Mouse (Mus musculus) forebrain, embryonic 13.5 days (tissue): ENCODE measurements around the gene Dlst. TPM values are rescaled to one million over a fixed set of nuclear protein-coding genes. Genes with fewer than 3 reads are reported as not detected.

Experiments used
- ATAC-seq: fragments of 200-750 bp; cut with Nextera tagmentation; 2 replicates; pipeline ENCODE4 v1.8.0; 2017
- H3K27ac ChIP-seq: fragments of 300-500 bp; sonication (generic); 2 replicates; pipeline ENCODE4 v1.5.1; 2015; ENCODE audit warnings: inconsistent platforms, mild to moderate bottlenecking, moderate library complexity
- H3K27me3 ChIP-seq: fragments of 300-500 bp; sonication (generic); 2 replicates; pipeline ENCODE4 v1.6.1; 2015; ENCODE audit warnings: mild to moderate bottlenecking, inconsistent platforms
- H3K36me3 ChIP-seq: fragments of 300-500 bp; sonication (generic); 2 replicates; pipeline ENCODE4 v1.6.1; 2015; ENCODE audit warnings: mild to moderate bottlenecking, inconsistent platforms; ENCODE audit not compliant: poor library complexity, severe bottlenecking
- H3K4me1 ChIP-seq: fragments of 300-500 bp; sonication (generic); 2 replicates; pipeline ENCODE4 v1.6.1; 2015; ENCODE audit warnings: inconsistent platforms
- H3K4me2 ChIP-seq: fragments of 300-500 bp; sonication (generic); 2 replicates; pipeline ENCODE4 v1.6.1; 2015; ENCODE audit warnings: inconsistent platforms, mild to moderate bottlenecking, moderate library complexity
- H3K4me3 ChIP-seq: fragments of 300-500 bp; sonication (generic); 2 replicates; pipeline ENCODE4 v1.5.1; 2015; ENCODE audit warnings: mild to moderate bottlenecking, inconsistent platforms
- H3K9ac ChIP-seq: fragments of 300-500 bp; sonication (generic); 2 replicates; pipeline ENCODE4 v1.6.1; 2015; ENCODE audit warnings: mild to moderate bottlenecking, inconsistent platforms
- H3K9me3 ChIP-seq: fragments of 300-500 bp; sonication (generic); replicated peaks from 2 replicates; pipeline ENCODE4 v1.6.1; 2016; ENCODE audit warnings: inconsistent platforms
- WGBS: fragments of 180-500 bp; shearing (Covaris S2); methylation state at CpG from one replicate; pipeline ENCODE4 v1.1.7; 2015; 5-methylcytosine and 5-hydroxymethylcytosine counted together
- polyA plus RNA-seq: library from polyadenylated mRNA; unstranded; fragments of >200 nt; fragmentation: Nextera tagmentation; extraction: Ambion mirVana; gene quantifications from 2 replicates; pipeline ENCODE4 v1.2.1, GENCODE M21; 2015

Dlst gene
- polyA plus RNA-seq, 1 experiment from 2014 or later: 94.2 TPM

- 86% methylated on average over 9 of the region's 9 CpGs for WGBS
These were observed 11.3 kb downstream of the Dlst start for GRCm38 (mm10) chr12:85121806-85122459.

GRCm38 (mm10) chr12:85123108-85123530 is 12.5 kb downstream of the Dlst start:
- no peaks in the 10 kb centered on the region for H3K9me3 ChIP-seq
- H3K4me3 ChIP-seq: no peak overlapping the region
- H3K9ac ChIP-seq: no peak overlapping the region
- ATAC-seq: no peak
- H3K4me2 ChIP-seq: no peak overlapping the region
- 0 out of 2 replicates have a peak, but pooled peaks cover 3% of the 10 kb centered on the region for H3K4me1 ChIP-seq
- 91% methylated on average over 9 of the region's 9 CpGs for WGBS
- peaks cover 94% of the 10 kb centered on the region for H3K36me3 ChIP-seq
- no peaks in the 10 kb centered on the region for H3K27me3 ChIP-seq
- H3K27ac ChIP-seq: no peak overlapping the region

More at GRCm38 (mm10) chr12:85121806-85122459, 11.3 kb downstream of the Dlst start:
- Histone ChIP-seq H3K4me3 (no peak overlapping the region), H3K9ac (no peak overlapping the region), H3K27me3 (no peaks in the 10 kb centered on the region), H3K4me2 (no peak overlapping the region), H3K27ac (peak overlapping the region; percentile 15; the same call in 1 of the 2 replicates), H3K36me3 (peaks cover 84% of the 10 kb centered on the region), H3K9me3 (no peaks in the 10 kb centered on the region), H3K4me1 (0 out of 2 replicates have a peak, but pooled peaks cover 3% of the 10 kb centered on the region)
- ATAC-seq: no peak

- H3K9me3 ChIP-seq: no peaks in the 10 kb centered on the region
- no peak for ATAC-seq
- H3K27ac ChIP-seq: no peak overlapping the region
- peaks cover 94% of the 10 kb centered on the region for H3K36me3 ChIP-seq
- WGBS: 95% methylated on average over 11 of the region's 11 CpGs
- no peak overlapping the region for H3K4me3 ChIP-seq
- H3K9ac ChIP-seq: no peak overlapping the region
- H3K27me3 ChIP-seq: no peaks in the 10 kb centered on the region
- 0 out of 2 replicates have a peak, but pooled peaks cover 3% of the 10 kb centered on the region for H3K4me1 ChIP-seq
- no peak overlapping the region for H3K4me2 ChIP-seq
These were observed 13.0 kb downstream of the Dlst start for GRCm38 (mm10) chr12:85123645-85124044.

- no peak overlapping the region for H3K27ac ChIP-seq
- H3K9ac ChIP-seq: no peak overlapping the region
- no peak overlapping the region for H3K4me3 ChIP-seq
- no peaks in the 10 kb centered on the region for H3K9me3 ChIP-seq
- H3K36me3 ChIP-seq: peaks cover 92% of the 10 kb centered on the region
- 0 out of 2 replicates have a peak, but pooled peaks cover 3% of the 10 kb centered on the region for H3K4me1 ChIP-seq
- no peak for ATAC-seq
- WGBS: 94% methylated on average over 5 of the region's 5 CpGs
- H3K27me3 ChIP-seq: no peaks in the 10 kb centered on the region
- no peak overlapping the region for H3K4me2 ChIP-seq
These were observed 14.1 kb downstream of the Dlst start for GRCm38 (mm10) chr12:85124751-85125150.

DNA sequence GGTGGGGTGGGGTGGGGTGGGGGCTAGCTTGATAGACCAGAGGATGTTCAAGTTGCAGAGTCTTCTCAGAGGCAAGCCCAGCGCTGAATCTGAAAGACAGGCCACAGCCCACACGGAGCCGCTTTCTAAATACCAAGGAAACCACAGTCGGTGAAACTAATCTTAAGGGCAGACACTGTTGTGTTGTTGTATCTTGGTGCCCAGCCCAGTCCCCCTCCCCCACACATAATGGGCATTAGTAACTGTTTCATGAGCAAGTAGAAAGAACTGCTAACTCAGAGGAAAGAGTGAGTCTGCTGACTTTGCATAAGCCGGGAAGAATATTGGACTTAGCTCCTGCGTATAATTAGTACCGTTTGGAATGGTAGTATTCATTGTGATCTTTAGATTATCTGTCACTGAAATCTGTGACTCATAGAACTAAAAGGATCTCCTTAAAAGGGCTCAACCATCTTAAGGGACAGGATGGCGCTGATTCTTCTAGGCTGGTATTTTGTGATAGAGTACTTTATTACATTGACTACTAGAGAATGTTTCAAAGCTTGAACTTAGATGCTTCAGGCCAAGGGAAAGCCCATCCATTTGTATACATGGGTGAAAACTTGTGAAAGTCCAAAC is 16.5 kb downstream of the Dlst start:
- no peak overlapping the region for H3K9ac ChIP-seq
- no peak overlapping the region for H3K4me3 ChIP-seq
- H3K4me2 ChIP-seq: no peak overlapping the region
- H3K27ac ChIP-seq: no peak overlapping the region
- no peaks in the 10 kb centered on the region for H3K4me1 ChIP-seq
- H3K9me3 ChIP-seq: no peaks in the 10 kb centered on the region
- no peak for ATAC-seq
- H3K36me3 ChIP-seq: peaks cover 89% of the 10 kb centered on the region
- H3K27me3 ChIP-seq: no peaks in the 10 kb centered on the region
- 85% methylated on average over 8 of the region's 8 CpGs for WGBS

DNA sequence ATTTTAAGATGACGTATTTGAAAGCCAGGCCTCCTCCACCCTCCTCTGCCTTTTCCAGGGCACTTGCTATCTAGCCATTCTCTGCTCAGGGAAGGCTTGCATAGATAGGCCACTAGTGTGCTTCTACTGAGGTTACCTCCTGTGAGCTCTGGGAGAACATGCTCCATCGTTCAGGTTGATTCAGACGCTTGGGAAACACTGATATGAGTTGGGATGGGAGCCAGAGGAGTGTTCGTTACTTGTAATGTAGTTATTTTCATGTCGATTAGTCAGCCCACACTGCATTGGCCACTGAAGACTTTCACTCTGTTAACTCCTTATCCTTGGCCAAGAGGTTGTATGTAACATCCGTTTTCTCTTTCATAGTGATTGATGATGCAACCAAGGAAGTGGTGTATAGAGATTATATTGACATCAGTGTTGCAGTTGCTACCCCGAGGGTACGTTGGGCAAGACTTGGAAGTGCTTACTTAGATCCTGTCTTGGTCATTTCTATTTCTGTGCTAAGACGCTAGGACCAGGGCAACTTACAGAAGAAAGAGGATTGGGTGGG is 18.9 kb downstream of the Dlst start:
- Histone ChIP-seq H3K9ac (no peak overlapping the region), H3K4me2 (no peak overlapping the region), H3K4me1 (no peaks in the 10 kb centered on the region), H3K9me3 (no peaks in the 10 kb centered on the region), H3K4me3 (no peak overlapping the region), H3K27ac (no peak overlapping the region), H3K27me3 (no peaks in the 10 kb centered on the region), H3K36me3 (peaks cover 89% of the 10 kb centered on the region)
- WGBS: 95% methylated on average over 9 of the region's 9 CpGs
- ATAC-seq: no peak

DNA sequence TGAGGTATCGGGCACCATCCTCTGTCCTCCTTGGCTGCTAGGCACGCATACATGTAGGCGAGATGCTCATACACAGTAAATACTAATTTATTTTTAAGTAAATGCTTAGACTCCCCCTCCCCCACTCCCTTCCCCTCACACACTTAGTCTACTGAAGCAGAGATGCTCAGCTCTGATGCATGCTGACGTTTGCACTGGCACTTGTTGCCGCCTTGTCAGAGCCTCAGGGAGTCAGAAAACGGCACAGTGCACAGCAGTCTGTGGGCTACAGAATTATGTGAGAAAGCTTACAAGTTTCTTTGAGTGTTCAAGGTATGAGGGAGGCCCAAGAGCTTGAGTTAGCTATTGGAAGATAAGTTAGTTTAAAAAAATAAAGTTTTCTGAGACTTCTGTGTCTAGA is 20.7 kb downstream of the Dlst start:
- WGBS: 91% methylated on average over 6 of the region's 6 CpGs
- no peak overlapping the region for H3K9ac ChIP-seq
- H3K4me2 ChIP-seq: no peak overlapping the region
- H3K27ac ChIP-seq: no peak overlapping the region
- ATAC-seq: no peak
- H3K27me3 ChIP-seq: no peaks in the 10 kb centered on the region
- H3K4me1 ChIP-seq: no peaks in the 10 kb centered on the region
- peaks cover 90% of the 10 kb centered on the region for H3K36me3 ChIP-seq
- H3K9me3 ChIP-seq: no peaks in the 10 kb centered on the region
- no peak overlapping the region for H3K4me3 ChIP-seq

DNA sequence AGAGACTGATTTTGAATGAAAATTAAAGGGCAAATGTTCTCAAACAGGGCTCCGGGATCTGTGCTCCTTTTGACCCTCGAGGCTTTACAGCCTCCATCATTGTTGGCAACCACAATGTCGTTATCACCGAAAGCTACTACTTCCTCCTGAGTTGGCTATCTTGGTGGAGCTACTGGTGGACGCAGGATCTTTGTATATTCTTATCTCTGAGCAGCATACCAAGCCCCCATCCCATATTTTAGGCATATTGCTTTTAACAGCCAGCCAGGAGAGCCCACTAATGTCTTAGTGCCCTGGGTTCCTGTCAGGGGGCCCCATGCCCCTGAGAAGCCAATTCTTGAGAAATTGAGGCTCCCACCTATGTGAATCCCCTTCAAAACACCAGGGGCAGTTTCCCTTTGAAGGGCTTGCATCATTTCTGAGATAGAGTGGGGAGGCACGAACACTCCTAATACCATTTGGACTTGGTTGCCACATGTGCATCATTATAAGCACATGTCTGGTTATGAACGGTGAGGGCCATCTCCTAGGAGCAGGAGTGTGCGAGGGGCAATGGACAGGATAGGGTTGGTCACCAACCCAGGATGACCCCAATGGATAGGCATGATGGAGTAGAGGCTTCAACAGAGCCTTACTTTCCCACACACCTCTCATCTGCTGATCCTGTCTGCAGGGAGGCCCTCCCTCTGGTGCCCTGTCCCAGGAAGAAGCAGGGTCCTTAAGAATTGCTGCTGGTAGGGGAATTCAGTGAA is 23.6 kb downstream of the Dlst start:
- Histone ChIP-seq H3K27me3 (no peaks in the 10 kb centered on the region), H3K4me2 (no peak overlapping the region), H3K4me1 (no peaks in the 10 kb centered on the region), H3K36me3 (peaks cover 64% of the 10 kb centered on the region), H3K27ac (no peak overlapping the region), H3K4me3 (no peak overlapping the region), H3K9ac (no peak overlapping the region), H3K9me3 (no peaks in the 10 kb centered on the region)
- 93% methylated on average over 8 of the region's 8 CpGs for WGBS
- ATAC-seq: no peak

GRCm38 (mm10) chr12:85135513-85136470 is 25.2 kb downstream of the Dlst start:
- no peak overlapping the region for H3K27ac ChIP-seq
- no peaks in the 10 kb centered on the region for H3K27me3 ChIP-seq
- no peaks in the 10 kb centered on the region for H3K4me1 ChIP-seq
- H3K36me3 ChIP-seq: peaks cover 49% of the 10 kb centered on the region
- WGBS: 83% methylated on average over 19 of the region's 19 CpGs
- no peak overlapping the region for H3K9ac ChIP-seq
- no peak overlapping the region for H3K4me3 ChIP-seq
- H3K4me2 ChIP-seq: no peak overlapping the region
- no peak for ATAC-seq
- no peaks in the 10 kb centered on the region for H3K9me3 ChIP-seq

DNA sequence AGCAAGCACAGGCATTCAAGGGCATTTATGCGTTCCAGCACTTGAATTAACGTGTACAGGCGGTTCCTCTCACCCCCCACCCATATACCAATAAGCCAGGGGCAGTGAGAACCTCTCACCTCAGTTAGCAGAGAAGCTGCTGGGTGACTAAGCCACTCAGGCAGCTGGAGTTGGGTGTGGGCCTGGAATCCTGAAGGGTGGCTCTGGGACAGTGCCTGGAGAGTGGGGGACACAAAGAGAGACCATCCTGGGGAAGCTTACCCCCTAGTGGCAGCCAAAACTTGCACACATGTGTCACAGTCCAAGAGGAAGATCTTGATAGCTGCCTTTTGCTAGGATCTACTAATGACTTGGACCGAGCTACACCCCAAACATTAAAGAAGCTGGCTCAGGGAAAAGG is 26.0 kb downstream of the Dlst start:
- H3K4me3 ChIP-seq: no peak overlapping the region
- H3K9ac ChIP-seq: no peak overlapping the region
- no peaks in the 10 kb centered on the region for H3K4me1 ChIP-seq
- 85% methylated on average over 4 of the region's 4 CpGs for WGBS
- H3K36me3 ChIP-seq: peaks cover 40% of the 10 kb centered on the region
- H3K9me3 ChIP-seq: no peaks in the 10 kb centered on the region
- no peaks in the 10 kb centered on the region for H3K27me3 ChIP-seq
- H3K27ac ChIP-seq: no peak overlapping the region
- no peak overlapping the region for H3K4me2 ChIP-seq
- ATAC-seq: no peak

DNA sequence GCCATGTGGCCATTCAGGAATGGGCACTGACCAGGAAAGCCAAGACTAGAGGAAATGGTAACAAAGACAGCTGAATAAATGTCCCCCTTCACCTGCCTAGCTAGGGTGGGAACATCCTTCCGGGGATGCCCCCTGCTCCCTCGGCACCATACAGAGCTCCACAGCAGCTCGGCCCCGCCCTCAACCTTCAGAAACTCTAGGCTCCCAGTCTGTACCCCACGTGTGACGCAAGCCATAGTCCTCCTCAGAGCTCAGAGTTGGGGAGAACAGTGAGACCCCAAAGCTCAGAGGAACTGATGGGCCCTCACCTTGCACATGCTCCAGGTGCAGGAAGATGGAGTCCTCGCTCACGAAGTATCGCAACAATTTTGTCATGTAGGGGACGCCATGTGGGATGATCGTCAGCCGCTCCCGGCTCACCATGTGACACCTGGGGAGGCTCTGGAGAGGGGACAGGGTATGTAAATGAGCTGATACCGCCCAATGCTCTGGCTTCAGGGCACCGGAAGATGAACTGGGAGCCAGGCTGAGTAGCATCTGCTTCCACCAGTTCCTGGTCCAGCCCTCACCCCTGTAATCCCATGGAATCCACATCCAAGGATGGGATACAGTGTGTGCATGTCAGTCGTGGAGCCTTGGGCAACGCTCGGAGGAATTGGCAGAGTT is 29.5 kb downstream of the Dlst start:
- Histone ChIP-seq H3K36me3 (peaks cover 10% of the 10 kb centered on the region), H3K4me2 (no peak overlapping the region), H3K27me3 (no peaks in the 10 kb centered on the region), H3K4me3 (no peak overlapping the region), H3K9ac (no peak overlapping the region), H3K9me3 (no peaks in the 10 kb centered on the region), H3K27ac (no peak overlapping the region), H3K4me1 (no peaks in the 10 kb centered on the region)
- 54% methylated on average over 18 of the region's 18 CpGs for WGBS
- ATAC-seq: no peak
